Mouse (Mus musculus) stomach, postnatal 0 days (tissue): ENCODE measurements around the gene Bgn.

Experiments
- CTCF ChIP-seq: IDR thresholded peaks from 2 replicates; pipeline ENCODE4 v1.5.1; 2016; ENCODE audit warnings: antibody characterized with exemption, low read depth, mild to moderate bottlenecking, moderate library complexity
- EP300 ChIP-seq: optimal IDR thresholded peaks from 2 replicates; pipeline ENCODE3; 2016; ENCODE audit warnings: antibody characterized with exemption

DNA sequence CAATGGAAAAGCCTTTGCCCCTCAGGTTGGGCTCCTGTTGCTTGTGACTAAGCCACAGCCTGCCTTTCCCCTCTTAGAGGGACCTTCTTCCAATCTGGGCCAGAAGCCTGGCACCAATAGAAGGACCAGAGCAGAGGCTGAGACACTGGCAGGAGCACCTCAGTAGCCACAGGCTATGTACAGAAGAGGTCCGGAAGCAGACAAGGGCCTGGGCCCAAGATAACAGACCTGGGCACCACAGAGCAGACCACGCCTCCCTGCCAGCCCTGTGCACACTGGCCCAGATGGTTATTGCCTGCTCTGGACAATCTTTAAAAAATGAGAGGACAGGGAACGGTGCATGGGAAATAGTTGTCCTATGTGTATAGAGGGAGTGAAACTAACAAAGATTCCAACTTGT lies 11.6 kb upstream of the Bgn start:
- TF ChIP-seq CTCF (no peak), EP300 (no peak)
